Mouse (Mus musculus): ENCODE results near the gene Dtd2.

The Dtd2 gene

GRCm38 (mm10) chr12:51985163-51985748 lies 21.0 kb downstream of the Dtd2 start:
- DNase-seq (ENCODE audit: low read depth, low spot score), result no peak

- DNase-seq (ENCODE audit: low read depth, low spot score), result no peak
Measured at GRCm38 (mm10) chr12:51983625-51984024, 22.7 kb downstream of the Dtd2 start.

GRCm38 (mm10) chr12:51976531-51976930 lies 29.8 kb downstream of the Dtd2 start:
- no peak for DNase-seq (ENCODE audit: low read depth, low spot score)

- no peak for DNase-seq (ENCODE audit: low read depth, low spot score)
Measured at GRCm38 (mm10) chr12:51974381-51974780, 31.9 kb downstream of the Dtd2 start.

GRCm38 (mm10) chr12:51972269-51973065 lies 33.8 kb downstream of the Dtd2 start:
- no peak for DNase-seq (ENCODE audit: low read depth, low spot score)

GRCm38 (mm10) chr12:51971070-51971664 lies 35.1 kb downstream of the Dtd2 start, which contains the start of gene Heatr5a:
Heatr5a (minus strand) TSS chr12:51971321.
- DNase-seq (ENCODE audit: low read depth, low spot score), result peak; percentile 89

- no peak for DNase-seq (ENCODE audit: low read depth, low spot score)
Measured at GRCm38 (mm10) chr12:51970352-51971069, 35.8 kb downstream of the Dtd2 start.

- no peak for DNase-seq (ENCODE audit: low read depth, low spot score)
Measured at GRCm38 (mm10) chr12:51969876-51970275, 36.4 kb downstream of the Dtd2 start.

- DNase-seq (ENCODE audit: low read depth, low spot score), result no peak
Measured at GRCm38 (mm10) chr12:51969092-51969491, 37.2 kb downstream of the Dtd2 start.

- DNase-seq (ENCODE audit: low read depth, low spot score), result no peak
Measured at GRCm38 (mm10) chr12:51967915-51968595, 38.2 kb downstream of the Dtd2 start.

- DNase-seq (ENCODE audit: low read depth, low spot score), result no peak
Measured at GRCm38 (mm10) chr12:51957626-51958025, 48.7 kb downstream of the Dtd2 start.

- no peak for DNase-seq (ENCODE audit: low read depth, low spot score)
Measured at GRCm38 (mm10) chr12:51952309-51952708, 54.0 kb downstream of the Dtd2 start.

- no peak for DNase-seq (ENCODE audit: low read depth, low spot score)
Measured at GRCm38 (mm10) chr12:51947498-51947945, 58.8 kb downstream of the Dtd2 start.

- DNase-seq (ENCODE audit: low read depth, low spot score), result no peak
Measured at GRCm38 (mm10) chr12:51945331-51945730, 61.0 kb downstream of the Dtd2 start.

GRCm38 (mm10) chr12:51939848-51940247 lies 66.5 kb downstream of the Dtd2 start:
- DNase-seq (ENCODE audit: low read depth, low spot score), result no peak

All from skeletal muscle tissue, adult 2 months (tissue).